Mouse (Mus musculus) kidney, postnatal 10 days (tissue): ENCODE data around the gene Ptprb.

Source experiments
- DNase-seq: peaks from one replicate; pipeline ENCODE4 v3.0.0; 2021; ENCODE audit warnings: mixed read lengths

Gene Ptprb

DNA sequence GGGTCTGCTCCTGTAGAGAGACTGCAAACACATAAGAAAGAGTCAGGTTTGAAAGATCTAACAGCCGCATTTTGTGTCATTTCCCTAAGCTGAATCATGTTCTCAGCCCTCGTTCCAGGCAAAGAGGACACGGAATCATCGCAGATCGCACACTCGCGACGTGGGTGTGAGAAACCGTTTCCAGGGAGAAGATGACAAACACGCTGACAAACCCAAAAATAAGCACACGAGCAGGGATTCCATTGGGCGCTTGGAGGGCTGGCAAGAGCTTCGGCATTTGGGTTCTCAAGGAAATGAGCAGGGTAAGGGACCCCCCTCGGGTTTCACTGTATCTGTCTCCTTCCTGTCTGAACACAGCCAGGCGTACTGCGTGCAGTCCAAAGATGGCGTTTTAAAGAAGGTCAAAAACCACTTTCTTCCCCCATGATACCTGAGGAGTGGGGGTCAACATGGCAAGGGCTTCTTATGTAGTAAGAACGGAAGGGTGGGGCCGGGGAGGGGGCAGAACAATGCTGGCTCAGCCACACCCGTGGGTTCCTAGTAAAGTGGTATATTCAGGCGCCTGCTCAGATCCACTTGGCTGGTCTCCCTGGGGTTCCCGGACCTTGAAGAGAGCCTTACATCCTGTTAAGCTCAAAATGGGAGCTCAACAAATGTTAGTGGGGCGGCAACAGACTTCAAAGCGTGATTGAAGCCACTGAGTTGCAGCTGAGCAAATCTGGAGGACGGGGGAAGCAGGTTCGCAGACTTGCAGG lies 152.9 kb downstream of the Ptprb start:
- DNase-seq: no peak

DNA sequence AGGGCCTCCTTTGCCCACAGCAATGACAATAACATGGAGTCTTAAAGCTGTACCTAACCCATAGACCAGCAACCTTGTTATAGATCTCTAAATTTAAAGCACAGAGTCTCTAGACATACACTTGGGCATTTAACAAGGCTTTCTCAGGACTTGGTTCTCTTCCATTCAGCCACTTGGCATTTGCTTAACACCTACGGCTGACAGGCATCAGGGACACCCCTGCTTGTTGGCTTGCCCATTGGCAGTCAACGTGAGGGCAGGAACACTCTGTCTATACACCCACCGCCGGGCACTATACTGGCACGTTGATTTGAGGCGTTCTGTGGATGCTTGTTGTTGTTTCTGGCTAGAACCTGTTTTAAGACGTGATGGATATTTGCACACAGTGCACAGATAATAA lies 157.1 kb downstream of the Ptprb start:
- no peak for DNase-seq

DNA sequence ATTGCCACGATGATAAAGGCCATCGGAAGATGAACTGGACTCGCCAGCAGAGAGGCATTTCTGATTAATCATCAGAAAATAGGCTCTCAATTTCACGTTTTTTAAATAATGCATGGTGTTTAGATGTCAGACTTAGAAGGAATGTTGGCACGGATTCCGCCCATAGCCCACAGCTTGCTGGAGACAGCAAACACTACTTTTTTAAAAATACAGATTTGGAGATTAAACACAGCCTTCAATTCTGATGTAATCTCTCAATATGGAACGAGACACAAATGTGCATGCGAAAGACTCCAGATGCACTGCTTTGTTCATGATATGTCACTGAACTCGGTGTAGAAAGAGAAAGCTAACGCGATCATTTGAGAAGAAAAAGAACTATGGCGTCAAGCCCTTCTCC lies 160.1 kb downstream of the Ptprb start:
- no peak for DNase-seq
